Mouse (Mus musculus): ENCODE measurements around the gene Snrpc. TPM values are rescaled to one million over a fixed set of nuclear protein-coding genes. Genes with fewer than 3 reads are reported as not detected.

The Snrpc gene
- polyA plus RNA-seq, 1 experiment from 2014 or later = 413 TPM

- Histone ChIP-seq H3K27ac (peak within 1 kb of the TSS; percentile 94), H3K4me1 (peaks cover 35% of the 10 kb centered on the region), H3K9me3 (no peaks in the 10 kb centered on the region), H3K36me3 (replicated peaks) (peaks cover 30% of the 10 kb centered on the region), H3K4me3 (peak within 1 kb of the TSS; percentile 66), H3K27me3 (ENCODE audit: poor library complexity, severe bottlenecking) (no peaks in the 10 kb centered on the region)
- under 1% methylated on average over 54 of the region's 54 CpGs for WGBS
- DNase-seq (ENCODE audit: extremely low spot score, low spot score) = peak; percentile 85
Observed at GRCm38 (mm10) chr17:27856265-27856797, 18.4 kb downstream of the Snrpc start, which contains the start of gene Uhrf1bp1. TSS of gene Uhrf1bp1 (plus strand) at chr17:27856441.

GRCm38 (mm10) chr17:27856798-27857648 lies 19.1 kb downstream of the Snrpc start:
- Histone ChIP-seq H3K4me3 (peak overlapping the region; percentile 66), H3K4me1 (peaks cover 35% of the 10 kb centered on the region), H3K27ac (peak overlapping the region; percentile 94), H3K36me3 (replicated peaks) (peaks cover 30% of the 10 kb centered on the region), H3K9me3 (no peaks in the 10 kb centered on the region), H3K27me3 (ENCODE audit: poor library complexity, severe bottlenecking) (no peaks in the 10 kb centered on the region)
- WGBS = 2% methylated on average over 52 of the region's 52 CpGs
- DNase-seq (ENCODE audit: extremely low spot score, low spot score) = peak; percentile 72

- 65% methylated on average over 11 of the region's 11 CpGs for WGBS
- Histone ChIP-seq H3K27me3 (ENCODE audit: poor library complexity, severe bottlenecking) (no peaks in the 10 kb centered on the region), H3K9me3 (no peaks in the 10 kb centered on the region), H3K4me1 (peaks cover 35% of the 10 kb centered on the region), H3K4me3 (peak overlapping the region; percentile 66), H3K36me3 (replicated peaks) (peaks cover 21% of the 10 kb centered on the region), H3K27ac (no peak overlapping the region; the same call in 1 of the 2 replicates)
- DNase-seq (ENCODE audit: extremely low spot score, low spot score) = no peak
Observed at GRCm38 (mm10) chr17:27857649-27858475, 19.9 kb downstream of the Snrpc start.

- Histone ChIP-seq H3K27ac (no peak overlapping the region; the same call in 1 of the 2 replicates), H3K9me3 (no peaks in the 10 kb centered on the region), H3K4me3 (no peak overlapping the region), H3K4me1 (peaks cover 35% of the 10 kb centered on the region), H3K27me3 (ENCODE audit: poor library complexity, severe bottlenecking) (no peaks in the 10 kb centered on the region), H3K36me3 (replicated peaks) (peaks cover 8% of the 10 kb centered on the region)
- WGBS = 41% methylated on average over 2 of the region's 2 CpGs
- DNase-seq (ENCODE audit: extremely low spot score, low spot score) = no peak
Observed at GRCm38 (mm10) chr17:27859131-27859530, 21.2 kb downstream of the Snrpc start.

GRCm38 (mm10) chr17:27865461-27865860 lies 27.5 kb downstream of the Snrpc start:
- DNase-seq (ENCODE audit: extremely low spot score, low spot score) = no peak
- Histone ChIP-seq H3K27ac (no peak overlapping the region), H3K4me1 (0 out of 2 replicates have a peak, but pooled peaks cover 2% of the 10 kb centered on the region), H3K9me3 (no peaks in the 10 kb centered on the region; the same call in 1 of the 2 replicates), H3K36me3 (replicated peaks) (peaks cover 14% of the 10 kb centered on the region), H3K4me3 (no peak overlapping the region), H3K27me3 (ENCODE audit: poor library complexity, severe bottlenecking) (no peaks in the 10 kb centered on the region)
- 92% methylated on average over 2 of the region's 2 CpGs for WGBS

- Histone ChIP-seq H3K27me3 (ENCODE audit: poor library complexity, severe bottlenecking) (no peaks in the 10 kb centered on the region), H3K4me1 (no peaks in the 10 kb centered on the region), H3K9me3 (no peaks in the 10 kb centered on the region; the same call in 1 of the 2 replicates), H3K27ac (no peak overlapping the region), H3K36me3 (replicated peaks) (peaks cover 10% of the 10 kb centered on the region), H3K4me3 (no peak overlapping the region)
- no peak for DNase-seq (ENCODE audit: extremely low spot score, low spot score)
- 98% methylated on average over 4 of the region's 4 CpGs for WGBS
Observed at GRCm38 (mm10) chr17:27866737-27867136, 28.8 kb downstream of the Snrpc start.

- Histone ChIP-seq H3K4me3 (no peak overlapping the region), H3K27me3 (ENCODE audit: poor library complexity, severe bottlenecking) (no peaks in the 10 kb centered on the region), H3K4me1 (no peaks in the 10 kb centered on the region), H3K27ac (no peak overlapping the region), H3K9me3 (no peaks in the 10 kb centered on the region; the same call in 1 of the 2 replicates), H3K36me3 (replicated peaks) (peaks cover 10% of the 10 kb centered on the region)
- WGBS = 93% methylated on average over 3 of the region's 3 CpGs
- DNase-seq (ENCODE audit: extremely low spot score, low spot score) = no peak
Observed at GRCm38 (mm10) chr17:27871851-27872250, 33.9 kb downstream of the Snrpc start.

GRCm38 (mm10) chr17:27873583-27873982 lies 35.6 kb downstream of the Snrpc start:
- H3K27ac ChIP-seq = no peak overlapping the region
- DNase-seq (ENCODE audit: extremely low spot score, low spot score) = no peak
- no peaks in the 10 kb centered on the region; the same call in 1 of the 2 replicates for H3K9me3 ChIP-seq
- H3K27me3 ChIP-seq (ENCODE audit: poor library complexity, severe bottlenecking) = no peaks in the 10 kb centered on the region
- 91% methylated on average over 3 of the region's 3 CpGs for WGBS
- H3K4me1 ChIP-seq = no peaks in the 10 kb centered on the region
- no peak overlapping the region for H3K4me3 ChIP-seq
- peaks cover 21% of the 10 kb centered on the region for H3K36me3 ChIP-seq (replicated peaks)

- Histone ChIP-seq H3K4me1 (no peaks in the 10 kb centered on the region), H3K9me3 (no peaks in the 10 kb centered on the region; the same call in 1 of the 2 replicates), H3K36me3 (replicated peaks) (peaks cover 25% of the 10 kb centered on the region), H3K4me3 (no peak overlapping the region), H3K27me3 (ENCODE audit: poor library complexity, severe bottlenecking) (no peaks in the 10 kb centered on the region), H3K27ac (no peak overlapping the region)
- 69% methylated on average over 5 of the region's 5 CpGs for WGBS
- DNase-seq (ENCODE audit: extremely low spot score, low spot score) = no peak
Observed at GRCm38 (mm10) chr17:27874510-27874909, 36.6 kb downstream of the Snrpc start.

- 78% methylated on average over 11 of the region's 11 CpGs for WGBS
- H3K36me3 ChIP-seq (replicated peaks) = peaks cover 86% of the 10 kb centered on the region
- no peak overlapping the region for H3K4me3 ChIP-seq
- H3K4me1 ChIP-seq = no peaks in the 10 kb centered on the region
- no peak overlapping the region for H3K27ac ChIP-seq
- no peaks in the 10 kb centered on the region for H3K9me3 ChIP-seq
- no peak for DNase-seq (ENCODE audit: extremely low spot score, low spot score)
- no peaks in the 10 kb centered on the region for H3K27me3 ChIP-seq (ENCODE audit: poor library complexity, severe bottlenecking)
Observed at GRCm38 (mm10) chr17:27881518-27881917, 43.6 kb downstream of the Snrpc start.

GRCm38 (mm10) chr17:27883129-27883528 lies 45.2 kb downstream of the Snrpc start:
- Histone ChIP-seq H3K27me3 (ENCODE audit: poor library complexity, severe bottlenecking) (no peaks in the 10 kb centered on the region), H3K27ac (no peak overlapping the region), H3K4me1 (no peaks in the 10 kb centered on the region), H3K36me3 (replicated peaks) (peaks cover 94% of the 10 kb centered on the region), H3K9me3 (no peaks in the 10 kb centered on the region), H3K4me3 (no peak overlapping the region)
- WGBS = 93% methylated on average over 8 of the region's 8 CpGs
- DNase-seq (ENCODE audit: extremely low spot score, low spot score) = no peak

- no peaks in the 10 kb centered on the region for H3K27me3 ChIP-seq (ENCODE audit: poor library complexity, severe bottlenecking)
- 94% methylated on average over 6 of the region's 6 CpGs for WGBS
- no peaks in the 10 kb centered on the region for H3K4me1 ChIP-seq
- H3K27ac ChIP-seq = no peak overlapping the region
- H3K9me3 ChIP-seq = no peaks in the 10 kb centered on the region
- no peak for DNase-seq (ENCODE audit: extremely low spot score, low spot score)
- H3K4me3 ChIP-seq = no peak overlapping the region
- H3K36me3 ChIP-seq (replicated peaks) = peaks cover 94% of the 10 kb centered on the region
Observed at GRCm38 (mm10) chr17:27883994-27884393, 46.0 kb downstream of the Snrpc start.
